Mouse (Mus musculus): ENCODE results near the gene Htr5a. TPM values are rescaled to one million over a fixed set of nuclear protein-coding genes. Genes with fewer than 3 reads are reported as not detected.

Gene Htr5a
- polyA plus RNA-seq, 1 experiment from 2014 or later, result 0.22 TPM

DNA sequence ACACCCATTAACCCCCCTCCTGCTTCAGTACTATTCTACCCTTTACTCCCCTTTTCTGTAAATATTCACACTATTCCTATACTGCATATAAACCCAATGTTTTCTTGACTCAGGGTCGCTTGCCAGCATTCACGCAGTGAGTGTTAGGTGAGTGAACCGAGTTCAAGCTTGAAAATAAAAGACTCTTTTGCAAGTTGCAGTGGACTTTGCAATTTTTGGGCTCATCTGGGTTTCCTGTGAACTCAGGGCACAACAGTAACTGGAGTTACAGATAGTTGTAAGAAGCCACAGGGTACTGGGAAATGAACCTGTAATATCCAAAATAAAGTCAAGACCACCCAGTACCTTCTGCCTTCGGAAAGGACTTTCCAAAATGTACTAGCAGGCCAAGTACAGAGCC, 58.2 kb downstream of the Htr5a start:
- H3K4me2 ChIP-seq (replicated peaks), result no peak overlapping the region
- WGBS, result 81% methylated on average over 4 of the region's 4 CpGs
- no peak overlapping the region for H3K27ac ChIP-seq
- H3K27me3 ChIP-seq, result no peaks in the 10 kb centered on the region
- no peak for ATAC-seq (ENCODE audit: low FRiP score)
- no peaks in the 10 kb centered on the region for H3K4me1 ChIP-seq
- H3K36me3 ChIP-seq, result no peaks in the 10 kb centered on the region
- H3K9ac ChIP-seq, result no peak overlapping the region
- no peak overlapping the region for H3K4me3 ChIP-seq
- peaks cover 4% of the 10 kb centered on the region; the same call in 1 of the 2 replicates for H3K9me3 ChIP-seq (replicated peaks)

Other genes starting within 250 kb of the Htr5a start
- 39.1 and 42.2 TPM in 2 replicates for gene Paxip1, start 50.5 kb upstream of the Htr5a start, polyA plus RNA-seq (2016; fragmentation: Nextera tagmentation; extraction: Ambion mirVana)
- gene Insig1, start 229.2 kb downstream of the Htr5a start, polyA plus RNA-seq (2016; fragmentation: Nextera tagmentation; extraction: Ambion mirVana), result 95.6 and 101 TPM in 2 replicates